Mouse (Mus musculus): ENCODE measurements around the gene Cyp4f13. TPM values are rescaled to one million over a fixed set of nuclear protein-coding genes. Genes with fewer than 3 reads are reported as not detected.

The Cyp4f13 gene
- polyA plus RNA-seq, 1 experiment from 2014 or later, result 1.8 TPM

DNA sequence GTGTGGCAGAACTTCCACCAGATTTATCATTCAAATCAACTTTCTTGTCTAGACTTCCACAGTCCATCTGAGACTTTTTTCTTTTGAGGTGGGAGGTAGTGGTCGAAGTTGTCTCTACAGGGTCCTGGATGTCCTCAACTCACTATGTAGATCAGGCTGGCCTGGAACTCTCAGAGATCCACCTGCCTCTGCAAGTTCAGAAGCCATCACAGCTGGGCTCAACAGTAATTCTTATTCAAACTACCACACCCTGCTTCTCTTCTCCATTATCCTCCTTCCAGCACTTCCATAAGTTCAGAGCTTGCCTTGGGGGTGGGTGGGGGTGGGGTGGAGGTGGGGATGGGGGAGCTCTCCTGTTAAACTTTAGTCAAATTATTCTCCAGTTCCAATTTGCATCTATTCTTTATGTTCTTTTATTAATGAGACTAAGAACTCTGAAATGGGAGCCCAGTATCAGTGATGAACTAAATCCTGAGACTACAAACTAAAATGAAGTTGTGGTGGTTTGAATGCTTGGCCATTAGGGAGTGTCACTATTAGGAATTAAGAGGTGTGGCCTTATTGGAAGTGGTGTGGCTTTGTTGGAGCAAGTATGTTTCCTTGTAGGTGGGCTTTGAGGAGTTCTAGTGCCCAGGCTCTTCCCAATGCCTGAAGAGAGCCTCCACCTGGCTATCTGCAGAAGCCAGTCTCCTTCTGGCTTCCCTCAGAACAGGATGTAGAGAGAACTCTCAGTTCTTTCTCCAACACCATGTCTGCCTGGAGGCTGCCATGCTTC, 45.3 kb downstream of the Cyp4f13 start:
- Histone ChIP-seq H3K36me3 (replicated peaks) (no peaks in the 10 kb centered on the region), H3K27me3 (ENCODE audit: poor library complexity, severe bottlenecking) (peaks cover 9% of the 10 kb centered on the region), H3K4me3 (no peak overlapping the region), H3K9me3 (no peaks in the 10 kb centered on the region), H3K27ac (no peak overlapping the region), H3K4me1 (no peaks in the 10 kb centered on the region)
- DNase-seq (ENCODE audit: extremely low spot score, low spot score), result no peak
- 79% methylated on average over 1 of the region's 1 CpGs for WGBS

DNA sequence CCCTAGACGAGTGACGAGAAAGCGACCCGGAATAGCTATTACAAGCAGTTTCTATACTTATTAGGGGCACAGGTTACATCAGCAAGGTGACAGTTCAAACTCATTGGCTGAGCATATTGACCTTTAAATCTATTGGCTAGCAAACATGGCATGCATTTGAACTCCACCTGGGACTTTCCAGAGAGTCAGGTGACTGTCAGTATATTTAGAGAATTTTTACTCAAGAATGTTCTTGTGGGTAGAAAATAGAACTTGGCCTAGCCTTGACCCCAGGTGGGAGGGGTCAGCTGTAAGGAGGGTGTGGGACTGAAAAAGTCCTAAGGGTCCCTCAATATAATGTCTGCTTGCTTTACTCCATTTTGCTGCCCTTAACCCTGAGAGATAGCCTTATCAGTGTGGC, 51.8 kb downstream of the Cyp4f13 start:
- H3K9me3 ChIP-seq, result no peaks in the 10 kb centered on the region
- H3K27ac ChIP-seq, result no peak overlapping the region
- no peaks in the 10 kb centered on the region for H3K27me3 ChIP-seq (ENCODE audit: poor library complexity, severe bottlenecking)
- H3K4me3 ChIP-seq, result no peak overlapping the region
- H3K4me1 ChIP-seq, result peaks cover 11% of the 10 kb centered on the region
- WGBS, result 94% methylated on average over 4 of the region's 4 CpGs
- H3K36me3 ChIP-seq (replicated peaks), result no peaks in the 10 kb centered on the region
- DNase-seq (ENCODE audit: extremely low spot score, low spot score), result no peak

DNA sequence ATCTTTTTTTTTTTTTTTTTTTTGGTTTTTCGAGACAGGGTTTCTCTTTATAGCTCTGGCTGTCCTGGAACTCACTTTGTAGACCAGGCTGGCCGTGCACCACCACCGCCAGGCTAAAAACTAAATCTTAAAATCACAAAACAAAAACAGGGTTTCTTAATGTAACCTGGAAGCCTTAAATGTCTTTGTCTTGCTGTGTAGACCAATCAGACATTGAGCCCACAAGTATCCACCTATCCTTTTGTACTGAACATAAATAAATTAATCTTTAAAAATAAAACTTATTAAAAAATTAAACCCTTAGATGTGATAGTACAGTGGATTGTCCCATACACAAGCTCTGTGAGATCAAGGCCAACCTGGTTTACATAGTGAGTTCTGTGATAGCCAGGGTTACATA, 53.3 kb downstream of the Cyp4f13 start:
- Histone ChIP-seq H3K4me1 (peaks cover 21% of the 10 kb centered on the region), H3K27ac (no peak overlapping the region), H3K36me3 (replicated peaks) (0 out of 2 replicates have a peak, but pooled peaks cover 2% of the 10 kb centered on the region), H3K9me3 (no peaks in the 10 kb centered on the region), H3K4me3 (no peak overlapping the region), H3K27me3 (ENCODE audit: poor library complexity, severe bottlenecking) (no peaks in the 10 kb centered on the region)
- DNase-seq (ENCODE audit: extremely low spot score, low spot score), result no peak
- 89% methylated on average over 3 of the region's 3 CpGs for WGBS

DNA sequence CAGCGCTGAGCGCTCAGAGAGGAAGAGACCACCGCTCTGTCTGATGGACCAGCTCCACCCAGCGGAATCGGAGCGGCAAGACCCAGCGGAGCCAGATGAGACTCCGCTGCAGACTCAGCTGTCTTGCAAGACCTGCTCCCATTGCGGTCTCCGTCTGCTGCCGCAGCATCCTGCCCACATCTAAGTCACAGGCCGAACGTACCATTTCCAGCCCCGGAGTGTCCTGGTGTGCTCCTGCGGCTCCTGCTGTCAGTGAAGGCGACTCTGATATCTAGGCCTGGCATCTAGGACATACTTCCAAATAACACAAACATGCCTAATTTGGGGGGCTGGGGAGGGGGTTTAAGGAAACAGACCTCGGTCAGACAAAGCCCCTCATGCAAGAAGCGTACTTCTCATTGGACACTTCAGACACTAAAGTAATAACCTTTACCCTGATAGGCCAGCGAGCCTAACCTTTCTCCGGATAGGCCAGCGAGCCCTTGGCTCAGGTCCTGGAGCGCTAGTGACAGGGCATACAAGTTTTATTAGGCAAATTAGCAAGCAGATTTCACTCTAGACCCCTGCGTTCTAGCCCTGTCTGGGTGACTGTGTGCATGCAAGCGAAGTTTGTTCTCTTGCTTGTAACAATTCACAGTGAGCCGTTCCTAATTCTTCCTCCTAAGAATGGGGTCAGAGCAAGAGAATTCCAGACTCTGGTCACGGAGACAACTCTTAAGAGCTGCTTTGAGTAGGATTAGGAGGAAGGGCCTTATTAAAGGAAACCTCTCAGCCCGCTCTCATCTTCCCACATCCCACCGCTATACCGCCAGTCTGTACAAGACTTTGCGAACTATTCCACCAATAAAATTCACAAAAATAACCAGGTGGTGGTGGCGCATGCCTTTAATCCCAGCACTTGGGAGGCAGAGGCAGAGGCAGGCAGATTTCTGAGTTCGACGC, 55.7 kb downstream of the Cyp4f13 start, which contains the start of gene Zfp870:
TSS of gene Zfp870 (minus strand) at position 404 of the 942 bp plus-strand sequence.
- Histone ChIP-seq H3K9me3 (no peaks in the 10 kb centered on the region), H3K27me3 (ENCODE audit: poor library complexity, severe bottlenecking) (no peaks in the 10 kb centered on the region), H3K36me3 (replicated peaks) (peaks cover 21% of the 10 kb centered on the region), H3K4me1 (peaks cover 21% of the 10 kb centered on the region), H3K27ac (peak within 1 kb of the TSS; percentile 90), H3K4me3 (peak within 1 kb of the TSS; percentile 80)
- DNase-seq (ENCODE audit: extremely low spot score, low spot score), result peak; percentile 85
- WGBS, result 12% methylated on average over 33 of the region's 33 CpGs

DNA sequence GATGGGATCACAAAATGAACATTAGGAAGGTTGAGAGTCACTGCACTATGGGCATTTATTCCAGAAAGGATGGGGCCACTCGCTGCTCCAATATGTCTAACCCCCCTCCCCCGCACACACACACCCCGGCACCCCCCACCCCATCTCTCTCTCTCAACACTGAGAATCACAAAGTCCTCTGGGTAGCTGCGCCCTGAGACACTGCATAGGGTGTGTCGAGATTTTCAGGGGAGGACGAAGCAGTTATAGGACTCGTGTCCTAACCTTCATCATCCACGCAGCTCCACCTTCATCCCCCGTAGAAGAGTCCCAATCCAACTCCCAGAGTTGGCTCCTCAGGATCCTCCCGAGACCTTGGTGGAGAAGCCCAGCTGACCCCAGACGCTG, 56.4 kb downstream of the Cyp4f13 start:
- DNase-seq (ENCODE audit: extremely low spot score, low spot score), result no peak
- peak overlapping the region; percentile 90 for H3K27ac ChIP-seq
- H3K36me3 ChIP-seq (replicated peaks), result peaks cover 25% of the 10 kb centered on the region
- peak overlapping the region; percentile 80 for H3K4me3 ChIP-seq
- H3K27me3 ChIP-seq (ENCODE audit: poor library complexity, severe bottlenecking), result no peaks in the 10 kb centered on the region
- no peaks in the 10 kb centered on the region for H3K9me3 ChIP-seq
- WGBS, result 6% methylated on average over 11 of the region's 11 CpGs
- peaks cover 21% of the 10 kb centered on the region for H3K4me1 ChIP-seq

DNA sequence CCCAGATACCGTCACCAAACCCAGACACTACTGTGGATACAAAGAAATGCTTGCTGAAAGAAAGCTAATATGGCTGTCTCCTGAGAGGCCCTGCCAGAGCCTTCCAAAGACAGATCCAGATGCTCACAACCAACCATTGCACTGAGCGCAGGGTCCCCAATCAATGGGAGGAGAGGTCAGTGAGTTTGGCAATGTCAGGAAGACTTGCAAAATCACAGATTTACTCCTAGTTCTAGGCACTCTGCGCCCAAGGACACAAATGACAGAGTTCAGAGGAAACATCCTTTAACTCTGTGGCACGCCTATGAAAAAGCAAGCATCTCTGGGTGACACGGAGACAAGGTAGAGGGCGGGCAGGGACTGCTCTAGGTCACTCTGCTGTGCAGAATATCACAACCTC, 57.6 kb downstream of the Cyp4f13 start:
- Histone ChIP-seq H3K27me3 (ENCODE audit: poor library complexity, severe bottlenecking) (no peaks in the 10 kb centered on the region), H3K36me3 (replicated peaks) (peaks cover 37% of the 10 kb centered on the region), H3K27ac (no peak overlapping the region), H3K9me3 (no peaks in the 10 kb centered on the region), H3K4me1 (peaks cover 21% of the 10 kb centered on the region), H3K4me3 (no peak overlapping the region)
- WGBS, result 98% methylated on average over 6 of the region's 6 CpGs
- DNase-seq (ENCODE audit: extremely low spot score, low spot score), result no peak

DNA sequence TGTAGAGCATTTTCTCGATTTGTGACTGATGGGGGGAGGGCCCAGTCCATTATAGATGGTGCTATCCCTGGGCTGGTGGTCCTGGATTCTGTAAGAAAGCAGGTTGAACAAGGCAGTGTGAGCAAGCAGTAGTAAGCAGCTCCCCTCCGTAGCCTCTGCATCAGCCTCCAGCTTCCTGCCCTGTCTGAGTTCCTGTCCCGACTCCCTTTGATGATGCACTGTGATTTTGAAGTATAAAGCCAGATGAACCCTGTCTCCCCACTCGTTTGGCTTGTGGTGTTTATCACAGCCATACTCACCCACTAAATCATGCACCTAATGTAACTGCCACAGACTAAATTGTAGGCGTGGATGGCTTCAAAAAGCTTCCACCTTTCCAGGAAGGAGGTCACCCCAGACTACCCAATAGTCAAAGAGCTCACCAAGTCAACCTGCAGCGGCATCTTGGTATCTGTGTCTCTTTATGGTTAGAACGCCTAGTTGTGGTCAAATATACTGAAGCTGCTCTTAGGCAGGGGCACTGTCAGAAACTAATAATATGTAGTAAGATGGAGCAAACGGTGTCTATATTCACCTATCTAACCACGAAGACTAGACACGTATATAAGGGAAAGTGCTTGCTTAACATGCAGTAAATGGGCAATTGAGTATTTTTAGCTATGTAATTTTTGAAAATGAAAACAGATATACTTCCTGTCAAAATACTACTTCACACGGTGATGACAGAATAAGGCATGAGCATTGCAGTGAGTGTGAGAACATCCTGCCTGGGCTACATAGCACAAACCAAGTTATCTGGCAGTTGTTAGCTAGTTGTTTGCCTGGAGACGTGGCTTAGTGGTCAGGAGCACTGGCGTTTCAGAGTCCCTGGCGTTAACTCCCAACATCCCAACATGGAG, 66.6 kb downstream of the Cyp4f13 start:
- Histone ChIP-seq H3K9me3 (no peaks in the 10 kb centered on the region), H3K4me3 (no peak overlapping the region), H3K27me3 (ENCODE audit: poor library complexity, severe bottlenecking) (peaks cover 9% of the 10 kb centered on the region; the same call in 1 of the 2 replicates), H3K4me1 (peaks cover 9% of the 10 kb centered on the region), H3K36me3 (replicated peaks) (peaks cover 69% of the 10 kb centered on the region), H3K27ac (no peak overlapping the region)
- no peak for DNase-seq (ENCODE audit: extremely low spot score, low spot score)
- 92% methylated on average over 14 of the region's 14 CpGs for WGBS

DNA sequence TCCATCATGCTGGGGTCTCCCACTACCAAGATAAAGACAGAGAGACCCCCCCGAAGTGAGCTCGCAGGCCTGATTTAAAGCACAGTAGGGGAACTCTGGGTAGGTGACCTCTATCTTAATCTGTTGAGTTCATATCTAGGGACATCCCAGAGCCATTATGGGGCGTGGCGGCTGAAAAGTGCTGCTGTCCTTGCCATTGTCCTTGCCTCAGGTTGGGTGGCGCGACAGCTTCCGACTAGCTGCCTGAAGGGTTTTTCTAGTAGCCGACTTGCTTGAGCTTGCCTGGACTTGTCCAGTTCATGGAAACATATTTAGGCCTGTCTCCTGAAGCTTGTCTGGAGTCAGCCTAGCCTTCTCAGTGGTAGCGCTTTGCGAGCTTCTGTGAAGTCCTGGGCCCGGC, 68.4 kb downstream of the Cyp4f13 start:
- Histone ChIP-seq H3K4me3 (no peak overlapping the region), H3K9me3 (no peaks in the 10 kb centered on the region), H3K27me3 (ENCODE audit: poor library complexity, severe bottlenecking) (peaks cover 9% of the 10 kb centered on the region; the same call in 1 of the 2 replicates), H3K4me1 (peaks cover 9% of the 10 kb centered on the region), H3K27ac (no peak overlapping the region), H3K36me3 (replicated peaks) (peaks cover 51% of the 10 kb centered on the region)
- no peak for DNase-seq (ENCODE audit: extremely low spot score, low spot score)
- WGBS, result 94% methylated on average over 11 of the region's 11 CpGs

DNA sequence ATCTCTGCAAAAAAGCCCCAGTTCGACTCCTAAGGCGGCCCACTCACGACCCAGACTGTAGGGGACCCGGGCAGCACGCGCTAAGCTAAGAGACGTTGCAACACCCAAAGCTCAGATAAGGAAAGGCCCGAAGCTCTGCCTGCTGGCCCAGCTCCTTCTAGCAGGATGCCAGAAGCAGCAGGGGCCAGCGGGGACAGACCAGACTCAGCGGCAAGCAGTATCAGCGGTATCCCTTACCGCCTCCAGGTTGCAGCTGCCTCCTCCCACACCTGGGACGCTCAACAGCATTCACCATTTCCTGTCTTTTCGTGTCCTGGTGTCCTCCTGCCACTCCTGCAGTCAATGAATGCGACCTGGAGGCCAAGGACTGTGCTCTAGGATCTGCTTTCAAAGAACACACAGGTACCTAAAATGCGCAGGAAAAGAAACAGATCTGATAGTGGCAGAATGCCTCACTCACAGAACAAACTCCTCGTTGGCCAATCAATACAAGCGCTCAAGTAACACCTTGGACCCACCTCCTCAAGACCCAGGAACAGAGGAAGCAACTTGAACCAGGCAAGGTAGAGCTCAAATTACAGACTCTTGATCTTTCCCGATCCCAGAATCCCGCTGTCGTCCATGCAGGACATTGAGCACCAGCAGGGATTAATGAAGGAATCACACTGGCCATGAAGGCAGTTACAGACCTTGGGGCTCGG, 69.6 kb downstream of the Cyp4f13 start:
- H3K4me3 ChIP-seq, result no peak overlapping the region; the same call in 1 of the 2 replicates
- WGBS, result 16% methylated on average over 22 of the region's 22 CpGs
- H3K27ac ChIP-seq, result no peak overlapping the region
- H3K4me1 ChIP-seq, result peaks cover 9% of the 10 kb centered on the region
- no peaks in the 10 kb centered on the region for H3K9me3 ChIP-seq
- DNase-seq (ENCODE audit: extremely low spot score, low spot score), result no peak
- H3K27me3 ChIP-seq (ENCODE audit: poor library complexity, severe bottlenecking), result peaks cover 9% of the 10 kb centered on the region; the same call in 1 of the 2 replicates
- H3K36me3 ChIP-seq (replicated peaks), result peaks cover 39% of the 10 kb centered on the region
